Mouse (Mus musculus): ENCODE measurements around the gene Olfr796. TPM values are rescaled to one million over a fixed set of nuclear protein-coding genes. Genes with fewer than 3 reads are reported as not detected.

Gene Olfr796
- total RNA-seq (2023): not detected in 4 replicates

GRCm38 (mm10) chr10:129612470-129612869 is at the start of gene Olfr796:
TSS of gene Olfr796 (minus strand) at chr10:129612570.

GRCm38 (mm10) chr10:129657394-129657793 is 45.0 kb upstream of the Olfr796 start, which contains the start of gene Olfr800:
TSS of gene Olfr800 (plus strand) at chr10:129657694.

GRCm38 (mm10) chr10:129637184-129637583 is 24.8 kb upstream of the Olfr796 start, which contains the start of gene Olfr799:
TSS of gene Olfr799 (plus strand) at chr10:129637484.

GRCm38 (mm10) chr10:129627834-129628233 is 15.5 kb upstream of the Olfr796 start, which contains the start of gene Olfr798:
TSS of gene Olfr798 (minus strand) at chr10:129627934.

GRCm38 (mm10) chr10:129567355-129567754 is 45.0 kb downstream of the Olfr796 start, which contains the start of gene Olfr794:
TSS of gene Olfr794 (plus strand) at chr10:129567655.

Other genes with a start within 250 kb of the Olfr796 start
- not detected in 4 replicates for gene Olfr784, start 228.5 kb downstream of the Olfr796 start, total RNA-seq (2023)
- not detected in 4 replicates for gene Olfr785, start 207.1 kb downstream of the Olfr796 start, total RNA-seq (2023)
- not detected in 4 replicates for gene Olfr786, start 185.3 kb downstream of the Olfr796 start, total RNA-seq (2023)
- gene Olfr787, start 150.7 kb downstream of the Olfr796 start, total RNA-seq (2023): not detected in 4 replicates
- not detected in 4 replicates for gene Olfr788, start 141.6 kb downstream of the Olfr796 start, total RNA-seq (2023)
- gene Olfr789, start 127.8 kb downstream of the Olfr796 start, total RNA-seq (2023): 0.12 TPM in 1 of 4 replicates, not detected in the others
- gene Olfr790, start 114.1 kb downstream of the Olfr796 start, total RNA-seq (2023): not detected in 4 replicates
- gene Olfr791, start 90.8 kb downstream of the Olfr796 start, total RNA-seq (2023): not detected in 4 replicates
- not detected in 4 replicates for gene Olfr792, start 73.4 kb downstream of the Olfr796 start, total RNA-seq (2023)
- not detected in 4 replicates for gene Olfr794, start 44.9 kb downstream of the Olfr796 start, total RNA-seq (2023)
- gene Olfr798, start 15.4 kb upstream of the Olfr796 start, total RNA-seq (2023): not detected in 4 replicates
- not detected in 4 replicates for gene Olfr799, start 24.9 kb upstream of the Olfr796 start, total RNA-seq (2023)
- gene Olfr800, start 45.1 kb upstream of the Olfr796 start, total RNA-seq (2023): not detected in 4 replicates
- gene Olfr801, start 61.3 kb upstream of the Olfr796 start, total RNA-seq (2023): not detected in 4 replicates
- gene Olfr802, start 75.6 kb upstream of the Olfr796 start, total RNA-seq (2023): not detected in 4 replicates
- gene Olfr803, start 81.7 kb upstream of the Olfr796 start, total RNA-seq (2023): not detected in 4 replicates
- not detected in 4 replicates for gene Olfr804, start 90.6 kb upstream of the Olfr796 start, total RNA-seq (2023)
- gene Olfr805, start 116.8 kb upstream of the Olfr796 start, total RNA-seq (2023): not detected in 4 replicates
- gene Olfr806, start 129.4 kb upstream of the Olfr796 start, total RNA-seq (2023): not detected in 4 replicates
- gene Olfr807, start 145.2 kb upstream of the Olfr796 start, total RNA-seq (2023): not detected in 4 replicates
- gene Olfr808, start 152.9 kb upstream of the Olfr796 start, total RNA-seq (2023): not detected in 4 replicates
- not detected in 4 replicates for gene Olfr809, start 162.1 kb upstream of the Olfr796 start, total RNA-seq (2023)
- not detected in 4 replicates for gene Olfr810, start 182.3 kb upstream of the Olfr796 start, total RNA-seq (2023)
- not detected in 4 replicates for gene Olfr811, start 191.8 kb upstream of the Olfr796 start, total RNA-seq (2023)
- gene Olfr812, start 233.5 kb upstream of the Olfr796 start, total RNA-seq (2023): not detected in 4 replicates
- gene Olfr813, start 242.8 kb upstream of the Olfr796 start, total RNA-seq (2023): not detected in 4 replicates

All from B cell, adult 62 days (primary cell).